Mouse (Mus musculus) spleen, adult 2 months (tissue): ENCODE results near the gene Gnptab. TPM values are rescaled to one million over a fixed set of nuclear protein-coding genes. Genes with fewer than 3 reads are reported as not detected.

Source experiments
- DNase-seq, 2 experiments: peaks; one replicate each; pipeline versions ENCODE4 v3.0.0 to v3.0.0-alpha.2; 2012 to 2021; ENCODE audit warnings: low spot score in 2 of 2, low read depth in 1 of 2
- H3K27ac ChIP-seq: fragments of 200-500 bp; 2 replicates; pipeline ENCODE4 v1.5.1; 2012; ENCODE audit warnings: low read length, inconsistent platforms; ENCODE audit not compliant: insufficient read depth
- H3K27me3 ChIP-seq: fragments of 200-500 bp; 2 replicates; pipeline ENCODE4 v1.6.1; 2012; ENCODE audit warnings: mild to moderate bottlenecking, moderate library complexity, low read length, inconsistent platforms; ENCODE audit not compliant: control insufficient read depth, insufficient read depth
- H3K36me3 ChIP-seq: fragments of 200-500 bp; 2 replicates; pipeline ENCODE4 v1.6.1; 2012; ENCODE audit warnings: mild to moderate bottlenecking, low read length, inconsistent platforms; ENCODE audit not compliant: control insufficient read depth, insufficient read depth
- H3K4me1 ChIP-seq: fragments of 200-500 bp; 2 replicates; pipeline ENCODE4 v1.6.1; 2011; ENCODE audit warnings: inconsistent platforms; ENCODE audit not compliant: control insufficient read depth, insufficient read depth, insufficient read length
- H3K4me3 ChIP-seq: fragments of 200-500 bp; 2 replicates; pipeline ENCODE4 v1.5.1; 2011; ENCODE audit warnings: mild to moderate bottlenecking, inconsistent platforms; ENCODE audit not compliant: insufficient read depth, insufficient read length; ENCODE audit errors: extremely low read depth
- CTCF ChIP-seq: fragments of 200-500 bp; IDR thresholded peaks from 2 replicates; pipeline ENCODE4 v1.5.1; 2011; ENCODE audit warnings: mild to moderate bottlenecking, inconsistent platforms; ENCODE audit not compliant: insufficient read depth, insufficient read length, insufficient replicate concordance; ENCODE audit errors: extremely low read depth
- POLR2A ChIP-seq: fragments of 200-500 bp; IDR thresholded peaks from 2 replicates; pipeline ENCODE4 v1.6.1; 2011; ENCODE audit warnings: low read depth, low read length, inconsistent platforms
- WGBS: fragments of 180-500 bp; shearing (Covaris S2); methylation state at CpG from one replicate; pipeline ENCODE4 v1.1.7; 2018; 5-methylcytosine and 5-hydroxymethylcytosine counted together
- polyA plus RNA-seq: library from polyadenylated mRNA; depleted of rRNA; stranded (reverse); fragments of >200 nt; gene quantifications from 2 replicates; pipeline ENCODE4 v1.2.3, GENCODE M21; 2012

The Gnptab gene
- polyA plus RNA-seq, 1 experiment, result 6.8 TPM

- 46% methylated on average over 2 of the region's 2 CpGs for WGBS
- TF ChIP-seq POLR2A, result no peak
- no peak for TF ChIP-seq CTCF
Measured at GRCm38 (mm10) chr10:88409751-88410150, 30.8 kb downstream of the Gnptab start.

GRCm38 (mm10) chr10:88412290-88412995, 33.5 kb downstream of the Gnptab start:
- Histone ChIP-seq H3K4me1 (peaks cover 7% of the 10 kb centered on the region; the same call in 1 of the 2 replicates), H3K27me3 (no peaks in the 10 kb centered on the region), H3K36me3 (peaks cover 2% of the 10 kb centered on the region; the same call in 1 of the 2 replicates), H3K27ac (no peak overlapping the region), H3K4me3 (no peak overlapping the region)
- WGBS, result 92% methylated on average over 17 of the region's 17 CpGs
- no peak for DNase-seq
- no peak for TF ChIP-seq POLR2A
- no peak for TF ChIP-seq CTCF

More at GRCm38 (mm10) chr10:88409751-88410150, 30.8 kb downstream of the Gnptab start:
- Histone ChIP-seq H3K4me1 (peaks cover 7% of the 10 kb centered on the region; the same call in 1 of the 2 replicates), H3K4me3 (no peak overlapping the region), H3K36me3 (no peaks in the 10 kb centered on the region; the same call in 1 of the 2 replicates), H3K27me3 (no peaks in the 10 kb centered on the region), H3K27ac (no peak overlapping the region)
- no peak for DNase-seq

- 45% methylated on average over 5 of the region's 5 CpGs for WGBS
- Histone ChIP-seq H3K4me3 (no peak overlapping the region), H3K27me3 (no peaks in the 10 kb centered on the region), H3K4me1 (peaks cover 26% of the 10 kb centered on the region; the same call in 1 of the 2 replicates), H3K27ac (peak overlapping the region; percentile 32), H3K36me3 (peaks cover 8% of the 10 kb centered on the region)
- TF ChIP-seq CTCF, result no peak
- TF ChIP-seq POLR2A, result no peak
- no peak for DNase-seq
Measured at GRCm38 (mm10) chr10:88417686-88418085, 38.8 kb downstream of the Gnptab start.

- Histone ChIP-seq H3K4me3 (no peak overlapping the region), H3K27me3 (no peaks in the 10 kb centered on the region), H3K27ac (peak overlapping the region; percentile 86), H3K4me1 (peaks cover 27% of the 10 kb centered on the region; the same call in 1 of the 2 replicates), H3K36me3 (peaks cover 8% of the 10 kb centered on the region)
- no peak for TF ChIP-seq POLR2A
- no peak for TF ChIP-seq CTCF
- no peak for DNase-seq
- 34% methylated on average over 11 of the region's 11 CpGs for WGBS
Measured at GRCm38 (mm10) chr10:88420141-88420541, 41.2 kb downstream of the Gnptab start.

GRCm38 (mm10) chr10:88420655-88421435, 41.9 kb downstream of the Gnptab start:
- peak overlapping the region; percentile 86 for H3K27ac ChIP-seq
- H3K36me3 ChIP-seq, result peaks cover 6% of the 10 kb centered on the region
- no peak for TF ChIP-seq POLR2A
- TF ChIP-seq CTCF, result no peak
- WGBS, result 19% methylated on average over 19 of the region's 19 CpGs
- H3K27me3 ChIP-seq, result no peaks in the 10 kb centered on the region
- peaks cover 27% of the 10 kb centered on the region; the same call in 1 of the 2 replicates for H3K4me1 ChIP-seq
- peak; percentile 30 to 45 for DNase-seq
- peak overlapping the region; percentile 32 for H3K4me3 ChIP-seq

GRCm38 (mm10) chr10:88426158-88426816, 47.4 kb downstream of the Gnptab start:
- H3K27ac ChIP-seq, result no peak overlapping the region

GRCm38 (mm10) chr10:88426896-88427295, 48.0 kb downstream of the Gnptab start:
- peaks cover 22% of the 10 kb centered on the region for H3K36me3 ChIP-seq
- no peaks in the 10 kb centered on the region for H3K27me3 ChIP-seq
- peaks cover 9% of the 10 kb centered on the region; the same call in 1 of the 2 replicates for H3K4me1 ChIP-seq
- H3K27ac ChIP-seq, result no peak overlapping the region
- H3K4me3 ChIP-seq, result no peak overlapping the region
- WGBS, result 76% methylated on average over 5 of the region's 5 CpGs
- TF ChIP-seq CTCF (no peak), POLR2A (no peak)
- no peak for DNase-seq

More at GRCm38 (mm10) chr10:88426158-88426816, 47.4 kb downstream of the Gnptab start:
- no peak for TF ChIP-seq POLR2A
- TF ChIP-seq CTCF, result no peak
- H3K4me3 ChIP-seq, result no peak overlapping the region
- DNase-seq, result peak; percentile 55 to 59
- no peaks in the 10 kb centered on the region for H3K27me3 ChIP-seq
- peaks cover 14% of the 10 kb centered on the region; the same call in 1 of the 2 replicates for H3K4me1 ChIP-seq
- WGBS, result 84% methylated on average over 2 of the region's 2 CpGs
- H3K36me3 ChIP-seq, result peaks cover 20% of the 10 kb centered on the region
